Mouse (Mus musculus) CD8-positive naive resting alpha-beta T cell, adult 2 months (primary cell): ENCODE results near the gene Msmb.
"Not testable (repeated sequence)": the region's sequence is repeated elsewhere in the genome, so short reads cannot be mapped to it uniquely, and the experiment has no call there.

ENCODE experiments used
- DNase-seq, 2 experiments: peaks; one replicate each; pipeline ENCODE4 v3.0.0; 2022; ENCODE audit warnings: low read depth in 2 of 2, low spot score in 2 of 2

Gene Msmb

GRCm38 (mm10) chr14:32175310-32175709, 33.5 kb downstream of the Msmb start:
- no peak for DNase-seq

GRCm38 (mm10) chr14:32176590-32176989, 34.8 kb downstream of the Msmb start:
- DNase-seq: not testable (repeated sequence)

GRCm38 (mm10) chr14:32179393-32180195, 37.8 kb downstream of the Msmb start:
- no peak for DNase-seq

GRCm38 (mm10) chr14:32180861-32181260, 39.0 kb downstream of the Msmb start:
- no peak for DNase-seq

- no peak for DNase-seq
Observed at GRCm38 (mm10) chr14:32183846-32184245, 42.0 kb downstream of the Msmb start.

GRCm38 (mm10) chr14:32190627-32191391, 49.0 kb downstream of the Msmb start:
- DNase-seq: no peak

- no peak for DNase-seq
Observed at GRCm38 (mm10) chr14:32191926-32192325, 50.1 kb downstream of the Msmb start.

- DNase-seq: peak; percentile 16 to 42
Observed at GRCm38 (mm10) chr14:32192437-32192836, 50.6 kb downstream of the Msmb start.

- not testable (repeated sequence) for DNase-seq
Observed at GRCm38 (mm10) chr14:32193557-32193956, 51.7 kb downstream of the Msmb start.

- no peak for DNase-seq
Observed at GRCm38 (mm10) chr14:32201354-32201753, 59.5 kb downstream of the Msmb start.

GRCm38 (mm10) chr14:32201791-32202451, 60.1 kb downstream of the Msmb start, which contains the start of the genes Timm23 and Parg:
Gene Timm23 (minus strand): TSS chr14:32201898.
Gene Parg (plus strand): TSS chr14:32201949.
- peak; percentile 74 to 79 for DNase-seq
